Mouse (Mus musculus): ENCODE data around the gene Msi1. TPM values are rescaled to one million over a fixed set of nuclear protein-coding genes. Genes with fewer than 3 reads are reported as not detected.
A peak's percentile ranks its signal among the peaks of the same experiment; 100 is the strongest.
"Not testable (repeated sequence)": the region's sequence is repeated elsewhere in the genome, so short reads cannot be mapped to it uniquely, and the experiment has no call there.

The Msi1 gene
- total and polyA plus RNA-seq, 2 experiments from 2014 or later = 46.2 to 75.9 TPM

GRCm38 (mm10) chr5:115437242-115437944 is 8.0 kb downstream of the Msi1 start:
- Histone ChIP-seq H3K9ac (replicated peaks; ENCODE audit: low read length) (no peak overlapping the region), H3K4me3 (ENCODE audit: low read length) (no peak overlapping the region), H3K27ac (peak overlapping the region; percentile 98), H3K4me1 (ENCODE audit: insufficient read depth, low read length) (peaks cover 53% of the 10 kb centered on the region), H3K9me3 (ENCODE audit: low read length) (no peaks in the 10 kb centered on the region), H3K4me2 (ENCODE audit: low read depth, low read length) (peak overlapping the region; percentile 59), H3K27me3 (ENCODE audit: insufficient read depth, low read length) (no peaks in the 10 kb centered on the region), H3K36me3 (ENCODE audit: insufficient read depth, low read length) (no peaks in the 10 kb centered on the region)
- no peak for TF ChIP-seq CTCF (IDR thresholded peaks at IDR 0.05; ENCODE audit: low read depth)
- 31% methylated on average over 7 of the region's 7 CpGs for WGBS
- DNase-seq (ENCODE audit: low spot score) (no peak), ATAC-seq (no peak)

- Histone ChIP-seq H3K9me3 (ENCODE audit: low read length) (no peaks in the 10 kb centered on the region), H3K27ac (peak overlapping the region; percentile 98), H3K9ac (replicated peaks; ENCODE audit: low read length) (no peak overlapping the region), H3K36me3 (ENCODE audit: insufficient read depth, low read length) (no peaks in the 10 kb centered on the region), H3K4me1 (ENCODE audit: insufficient read depth, low read length) (peaks cover 48% of the 10 kb centered on the region), H3K27me3 (ENCODE audit: insufficient read depth, low read length) (no peaks in the 10 kb centered on the region), H3K4me2 (ENCODE audit: low read depth, low read length) (0 out of 2 replicates have a peak overlapping the region, but pooled peaks have one; percentile 4), H3K4me3 (ENCODE audit: low read length) (no peak overlapping the region)
- DNase-seq (ENCODE audit: low spot score) = peak; percentile 30
- ATAC-seq = no peak
- no peak for TF ChIP-seq CTCF (IDR thresholded peaks at IDR 0.05; ENCODE audit: low read depth)
- 11% methylated on average over 2 of the region's 2 CpGs for WGBS
These were observed 8.5 kb downstream of the Msi1 start for GRCm38 (mm10) chr5:115437945-115438315.

GRCm38 (mm10) chr5:115438667-115439066 is 9.3 kb downstream of the Msi1 start:
- no peaks in the 10 kb centered on the region for H3K27me3 ChIP-seq (ENCODE audit: insufficient read depth, low read length)
- H3K27ac ChIP-seq = 0 out of 2 replicates have a peak overlapping the region, but pooled peaks have one; percentile 98
- no peaks in the 10 kb centered on the region for H3K9me3 ChIP-seq (ENCODE audit: low read length)
- H3K4me1 ChIP-seq (ENCODE audit: insufficient read depth, low read length) = peaks cover 44% of the 10 kb centered on the region
- no peak for TF ChIP-seq CTCF (IDR thresholded peaks at IDR 0.05; ENCODE audit: low read depth)
- H3K36me3 ChIP-seq (ENCODE audit: insufficient read depth, low read length) = no peaks in the 10 kb centered on the region
- H3K9ac ChIP-seq (replicated peaks; ENCODE audit: low read length) = no peak overlapping the region
- peak; percentile 12 for DNase-seq (ENCODE audit: low spot score)
- H3K4me3 ChIP-seq (ENCODE audit: low read length) = no peak overlapping the region
- WGBS = 21% methylated on average over 6 of the region's 7 CpGs
- H3K4me2 ChIP-seq (ENCODE audit: low read depth, low read length) = no peak overlapping the region
- no peak for ATAC-seq

- no peak overlapping the region for H3K27ac ChIP-seq
- peaks cover 22% of the 10 kb centered on the region for H3K36me3 ChIP-seq (ENCODE audit: insufficient read depth, low read length)
- ATAC-seq = peak; percentile 32
- no peak overlapping the region for H3K4me2 ChIP-seq (ENCODE audit: low read depth, low read length)
- no peak overlapping the region for H3K4me3 ChIP-seq (ENCODE audit: low read length)
- peak; percentile 91 for TF ChIP-seq CTCF (IDR thresholded peaks at IDR 0.05; ENCODE audit: low read depth)
- peak; percentile 92 for DNase-seq (ENCODE audit: low spot score)
- no peaks in the 10 kb centered on the region for H3K9me3 ChIP-seq (ENCODE audit: low read length)
- H3K9ac ChIP-seq (replicated peaks; ENCODE audit: low read length) = no peak overlapping the region
- H3K4me1 ChIP-seq (ENCODE audit: insufficient read depth, low read length) = peaks cover 21% of the 10 kb centered on the region
- WGBS = 22% methylated on average over 14 of the region's 14 CpGs
- no peaks in the 10 kb centered on the region for H3K27me3 ChIP-seq (ENCODE audit: insufficient read depth, low read length)
These were observed 11.9 kb downstream of the Msi1 start for GRCm38 (mm10) chr5:115441205-115441849.

- peak; percentile 74 for TF ChIP-seq CTCF (IDR thresholded peaks at IDR 0.05; ENCODE audit: low read depth)
- not testable (repeated sequence) for H3K27me3 ChIP-seq (ENCODE audit: insufficient read depth, low read length); H3K4me3 ChIP-seq (ENCODE audit: low read length); H3K9me3 ChIP-seq (ENCODE audit: low read length); H3K4me2 ChIP-seq (ENCODE audit: low read depth, low read length); H3K27ac ChIP-seq; H3K9ac ChIP-seq (replicated peaks; ENCODE audit: low read length); ATAC-seq
- Histone ChIP-seq H3K4me1 (ENCODE audit: insufficient read depth, low read length) (peaks cover 10% of the 10 kb centered on the region), H3K36me3 (ENCODE audit: insufficient read depth, low read length) (peaks cover 27% of the 10 kb centered on the region)
- 73% methylated on average over 5 of the region's 5 CpGs for WGBS
- peak; percentile 15 for DNase-seq (ENCODE audit: low spot score)
These were observed 13.3 kb downstream of the Msi1 start for GRCm38 (mm10) chr5:115442663-115443062.

GRCm38 (mm10) chr5:115444130-115444529 is 14.7 kb downstream of the Msi1 start:
- DNase-seq (ENCODE audit: low spot score) (no peak), ATAC-seq (no peak)
- Histone ChIP-seq H3K4me3 (ENCODE audit: low read length) (no peak overlapping the region), H3K4me2 (ENCODE audit: low read depth, low read length) (no peak overlapping the region), H3K27ac (no peak overlapping the region), H3K9me3 (ENCODE audit: low read length) (no peaks in the 10 kb centered on the region), H3K27me3 (ENCODE audit: insufficient read depth, low read length) (no peaks in the 10 kb centered on the region), H3K4me1 (ENCODE audit: insufficient read depth, low read length) (no peaks in the 10 kb centered on the region), H3K9ac (replicated peaks; ENCODE audit: low read length) (no peak overlapping the region), H3K36me3 (ENCODE audit: insufficient read depth, low read length) (peaks cover 27% of the 10 kb centered on the region)
- TF ChIP-seq CTCF (IDR thresholded peaks at IDR 0.05; ENCODE audit: low read depth) = no peak
- WGBS = 75% methylated on average over 11 of the region's 11 CpGs

- Histone ChIP-seq H3K4me2 (ENCODE audit: low read depth, low read length) (no peak overlapping the region), H3K36me3 (ENCODE audit: insufficient read depth, low read length) (peaks cover 50% of the 10 kb centered on the region), H3K4me1 (ENCODE audit: insufficient read depth, low read length) (no peaks in the 10 kb centered on the region), H3K9me3 (ENCODE audit: low read length) (no peaks in the 10 kb centered on the region), H3K27me3 (ENCODE audit: insufficient read depth, low read length) (no peaks in the 10 kb centered on the region), H3K9ac (replicated peaks; ENCODE audit: low read length) (no peak overlapping the region), H3K27ac (no peak overlapping the region), H3K4me3 (ENCODE audit: low read length) (no peak overlapping the region)
- ATAC-seq (0 out of 2 replicates have a peak, but pooled peaks have one; percentile 22), DNase-seq (ENCODE audit: low spot score) (no peak)
- no peak for TF ChIP-seq CTCF (IDR thresholded peaks at IDR 0.05; ENCODE audit: low read depth)
- 63% methylated on average over 17 of the region's 17 CpGs for WGBS
These were observed 17.7 kb downstream of the Msi1 start for GRCm38 (mm10) chr5:115447108-115447507.

All from hindbrain, postnatal 0 days (tissue).